Mouse (Mus musculus) liver, embryonic 16.5 days (tissue): Measurements from ENCODE around the gene Map3k9. TPM values are rescaled to one million over a fixed set of nuclear protein-coding genes. Genes with fewer than 3 reads are reported as not detected.

Experiments used
- ATAC-seq: fragments of 200-750 bp; cut with Nextera tagmentation; 2 replicates; pipeline ENCODE4 v1.8.0; 2017; ENCODE audit warnings: low read depth, mild to moderate bottlenecking, moderate number of reproducible peaks, moderate library complexity
- H3K27ac ChIP-seq: fragments of 300-500 bp; sonication (generic); 2 replicates; pipeline ENCODE4 v1.5.1; 2014; ENCODE audit warnings: mild to moderate bottlenecking, low read length
- H3K27me3 ChIP-seq: fragments of 300-500 bp; sonication (generic); 2 replicates; pipeline ENCODE4 v1.6.1; 2014; ENCODE audit warnings: low read depth, low read length, mixed read lengths; ENCODE audit not compliant: control insufficient read depth, insufficient read depth
- H3K36me3 ChIP-seq: fragments of 300-500 bp; sonication (generic); 2 replicates; pipeline ENCODE4 v1.6.1; 2014; ENCODE audit warnings: mild to moderate bottlenecking; ENCODE audit not compliant: control insufficient read depth, insufficient read depth
- H3K4me1 ChIP-seq: fragments of 300-500 bp; sonication (generic); 2 replicates; pipeline ENCODE4 v1.6.1; 2014; ENCODE audit warnings: low read depth, low read length, mixed read lengths; ENCODE audit not compliant: control insufficient read depth
- H3K4me2 ChIP-seq: fragments of 300-500 bp; sonication (generic); 2 replicates; pipeline ENCODE4 v1.6.1; 2014; ENCODE audit warnings: low read depth, low read length, mixed read lengths
- H3K4me3 ChIP-seq: fragments of 300-500 bp; sonication (generic); 2 replicates; pipeline ENCODE4 v1.5.1; 2014; ENCODE audit warnings: low read depth, mild to moderate bottlenecking, low read length
- H3K9ac ChIP-seq: fragments of 300-500 bp; sonication (generic); 2 replicates; pipeline ENCODE4 v1.6.1; 2014; ENCODE audit warnings: low read depth, low read length
- H3K9me3 ChIP-seq: fragments of 300-500 bp; sonication (generic); replicated peaks from 2 replicates; pipeline ENCODE4 v1.6.1; 2016; ENCODE audit warnings: low read length; ENCODE audit not compliant: control insufficient read depth
- WGBS: fragments of 180-500 bp; shearing (Covaris S2); extraction: QIAGEN DNeasy Blood & Tissue Kit; methylation state at CpG from one replicate; pipeline ENCODE4 v1.1.7; 2014; ENCODE audit not compliant: insufficient replicate concordance; 5-methylcytosine and 5-hydroxymethylcytosine counted together
- polyA plus RNA-seq: library from polyadenylated mRNA; unstranded; fragments of >200 nt; fragmentation: Nextera tagmentation; extraction: Ambion mirVana; gene quantifications from 2 replicates; pipeline ENCODE4 v1.2.1, GENCODE M21; 2015

The Map3k9 gene
- polyA plus RNA-seq, result 0.08 and 0.14 TPM in 2 replicates

- peak; percentile 94 for ATAC-seq
- H3K9ac ChIP-seq, result peak within 1 kb of the TSS; percentile 36; the same call in 1 of the 2 replicates
- H3K4me3 ChIP-seq, result peak within 1 kb of the TSS; percentile 61
- H3K4me2 ChIP-seq, result peak within 1 kb of the TSS; percentile 83
- 1% methylated on average over 38 of the region's 56 CpGs for WGBS
- no peaks in the 10 kb centered on the region; the same call in 1 of the 2 replicates for H3K4me1 ChIP-seq
- no peaks in the 10 kb centered on the region for H3K36me3 ChIP-seq
- H3K9me3 ChIP-seq, result no peaks in the 10 kb centered on the region
- peaks cover 51% of the 10 kb centered on the region for H3K27me3 ChIP-seq
- H3K27ac ChIP-seq, result no peak within 1 kb of the TSS
Measured at GRCm38 (mm10) chr12:81781105-81781909, at the start of gene Map3k9. TSS of gene Map3k9 (minus strand) at chr12:81781175.

GRCm38 (mm10) chr12:81828355-81828754 lies 47.4 kb upstream of the Map3k9 start:
- Histone ChIP-seq H3K27me3 (no peaks in the 10 kb centered on the region), H3K4me2 (no peak overlapping the region), H3K4me1 (no peaks in the 10 kb centered on the region), H3K9ac (no peak overlapping the region), H3K36me3 (no peaks in the 10 kb centered on the region), H3K9me3 (no peaks in the 10 kb centered on the region), H3K4me3 (no peak overlapping the region), H3K27ac (no peak overlapping the region)
- WGBS, result 63% methylated on average over 2 of the region's 2 CpGs
- ATAC-seq, result no peak

GRCm38 (mm10) chr12:81822778-81823480 lies 42.0 kb upstream of the Map3k9 start:
- WGBS, result 51% methylated on average over 4 of the region's 4 CpGs
- Histone ChIP-seq H3K4me2 (no peak overlapping the region), H3K4me1 (no peaks in the 10 kb centered on the region), H3K9me3 (no peaks in the 10 kb centered on the region), H3K27ac (no peak overlapping the region), H3K27me3 (no peaks in the 10 kb centered on the region), H3K36me3 (no peaks in the 10 kb centered on the region), H3K4me3 (no peak overlapping the region), H3K9ac (no peak overlapping the region)
- no peak for ATAC-seq

GRCm38 (mm10) chr12:81822176-81822575 lies 41.2 kb upstream of the Map3k9 start:
- no peak overlapping the region for H3K4me2 ChIP-seq
- WGBS, result 56% methylated on average over 4 of the region's 4 CpGs
- H3K36me3 ChIP-seq, result no peaks in the 10 kb centered on the region
- H3K4me1 ChIP-seq, result no peaks in the 10 kb centered on the region
- H3K27me3 ChIP-seq, result no peaks in the 10 kb centered on the region
- no peak overlapping the region for H3K27ac ChIP-seq
- no peaks in the 10 kb centered on the region for H3K9me3 ChIP-seq
- no peak for ATAC-seq
- no peak overlapping the region for H3K4me3 ChIP-seq
- H3K9ac ChIP-seq, result no peak overlapping the region

GRCm38 (mm10) chr12:81820700-81821099 lies 39.7 kb upstream of the Map3k9 start:
- Histone ChIP-seq H3K36me3 (no peaks in the 10 kb centered on the region), H3K4me2 (no peak overlapping the region), H3K9me3 (no peaks in the 10 kb centered on the region), H3K9ac (no peak overlapping the region), H3K4me1 (no peaks in the 10 kb centered on the region), H3K4me3 (no peak overlapping the region), H3K27ac (no peak overlapping the region), H3K27me3 (no peaks in the 10 kb centered on the region)
- no peak for ATAC-seq
- 57% methylated on average over 4 of the region's 4 CpGs for WGBS

GRCm38 (mm10) chr12:81817126-81817505 lies 36.1 kb upstream of the Map3k9 start:
- H3K9me3 ChIP-seq, result no peaks in the 10 kb centered on the region
- no peak overlapping the region for H3K4me2 ChIP-seq
- no peak overlapping the region for H3K9ac ChIP-seq
- no peak for ATAC-seq
- H3K4me1 ChIP-seq, result no peaks in the 10 kb centered on the region
- H3K27me3 ChIP-seq, result no peaks in the 10 kb centered on the region
- WGBS, result 43% methylated on average over 6 of the region's 6 CpGs
- no peak overlapping the region for H3K4me3 ChIP-seq
- H3K27ac ChIP-seq, result no peak overlapping the region
- no peaks in the 10 kb centered on the region for H3K36me3 ChIP-seq

- 25% methylated on average over 10 of the region's 10 CpGs for WGBS
- Histone ChIP-seq H3K4me3 (no peak overlapping the region), H3K27ac (no peak overlapping the region), H3K9ac (no peak overlapping the region), H3K4me2 (no peak overlapping the region), H3K27me3 (no peaks in the 10 kb centered on the region), H3K36me3 (no peaks in the 10 kb centered on the region), H3K4me1 (no peaks in the 10 kb centered on the region), H3K9me3 (no peaks in the 10 kb centered on the region)
- ATAC-seq, result no peak
Measured at GRCm38 (mm10) chr12:81816330-81817125, 35.6 kb upstream of the Map3k9 start.

GRCm38 (mm10) chr12:81814742-81815141 lies 33.8 kb upstream of the Map3k9 start:
- 67% methylated on average over 5 of the region's 5 CpGs for WGBS
- no peak for ATAC-seq

More at GRCm38 (mm10) chr12:81814742-81815141, 33.8 kb upstream of the Map3k9 start:
- Histone ChIP-seq H3K27me3 (no peaks in the 10 kb centered on the region; the same call in 1 of the 2 replicates), H3K9me3 (no peaks in the 10 kb centered on the region), H3K4me2 (no peak overlapping the region), H3K36me3 (no peaks in the 10 kb centered on the region), H3K4me3 (no peak overlapping the region), H3K9ac (no peak overlapping the region), H3K27ac (no peak overlapping the region), H3K4me1 (no peaks in the 10 kb centered on the region)
